Mouse (Mus musculus) testis, adult 2 months (tissue): Measurements from ENCODE around the gene Nlrc4. TPM values are rescaled to one million over a fixed set of nuclear protein-coding genes. Genes with fewer than 3 reads are reported as not detected.

Source experiments
- H3K27ac ChIP-seq: fragments of 200-500 bp; 2 replicates; pipeline ENCODE4 v1.5.1; 2012; ENCODE audit warnings: low read depth, low read length; ENCODE audit not compliant: control insufficient read depth, insufficient read depth
- H3K27me3 ChIP-seq: fragments of 200-500 bp; 2 replicates; pipeline ENCODE4 v1.6.1; 2012; ENCODE audit warnings: mild to moderate bottlenecking, low read length, moderate library complexity; ENCODE audit not compliant: control insufficient read depth, insufficient read depth
- H3K36me3 ChIP-seq: fragments of 200-500 bp; 2 replicates; pipeline ENCODE4 v1.6.1; 2012; ENCODE audit warnings: mild to moderate bottlenecking, low read length; ENCODE audit not compliant: control insufficient read depth, insufficient read depth
- H3K4me1 ChIP-seq: fragments of 200-500 bp; 2 replicates; pipeline ENCODE4 v1.6.1; 2012; ENCODE audit warnings: low read length; ENCODE audit not compliant: control insufficient read depth, insufficient read depth
- H3K4me3 ChIP-seq: fragments of 200-500 bp; 2 replicates; pipeline ENCODE4 v1.5.1; 2012; ENCODE audit warnings: low read depth, mild to moderate bottlenecking, low read length, moderate library complexity, mixed read lengths; ENCODE audit not compliant: control insufficient read depth
- CTCF ChIP-seq: fragments of 200-500 bp; IDR thresholded peaks from 2 replicates; pipeline ENCODE4 v1.5.1; 2012; ENCODE audit warnings: low read depth, mild to moderate bottlenecking, inconsistent platforms, low read length, moderate library complexity; ENCODE audit not compliant: control insufficient read depth, insufficient read depth, insufficient replicate concordance
- POLR2A ChIP-seq: fragments of 200-500 bp; IDR thresholded peaks from 2 replicates; pipeline ENCODE4 v1.6.1; 2012; ENCODE audit warnings: low read depth, mild to moderate bottlenecking, inconsistent platforms, low read length, moderate library complexity; ENCODE audit not compliant: control insufficient read depth
- polyA plus RNA-seq: library from polyadenylated mRNA; depleted of rRNA; stranded (reverse); fragments of >200 nt; gene quantifications from 2 replicates; pipeline ENCODE4 v1.2.3, GENCODE M21; 2012; rRNA removed

The Nlrc4 gene
- polyA plus RNA-seq, result 0.66 and 0.77 TPM in 2 replicates

GRCm38 (mm10) chr17:74458711-74459408, at the start of gene Nlrc4:
Nlrc4 (minus strand) TSS chr17:74459142.
- no peak for TF ChIP-seq CTCF
- TF ChIP-seq POLR2A, result no peak
- H3K27me3 ChIP-seq, result no peaks in the 10 kb centered on the region

GRCm38 (mm10) chr17:74508600-74508999, 49.7 kb upstream of the Nlrc4 start:
- Histone ChIP-seq H3K4me1 (no peaks in the 10 kb centered on the region), H3K36me3 (no peaks in the 10 kb centered on the region), H3K27me3 (no peaks in the 10 kb centered on the region), H3K4me3 (no peak overlapping the region), H3K27ac (no peak overlapping the region)
- no peak for TF ChIP-seq CTCF
- no peak for TF ChIP-seq POLR2A

More at GRCm38 (mm10) chr17:74458711-74459408, at the start of gene Nlrc4:
- H3K4me1 ChIP-seq, result no peaks in the 10 kb centered on the region; the same call in 1 of the 2 replicates
- H3K36me3 ChIP-seq, result no peaks in the 10 kb centered on the region
- no peak within 1 kb of the TSS for H3K27ac ChIP-seq
- no peak within 1 kb of the TSS for H3K4me3 ChIP-seq

GRCm38 (mm10) chr17:74507934-74508333, 49.0 kb upstream of the Nlrc4 start:
- Histone ChIP-seq H3K36me3 (no peaks in the 10 kb centered on the region), H3K4me3 (no peak overlapping the region)
- TF ChIP-seq POLR2A (no peak), CTCF (no peak)

GRCm38 (mm10) chr17:74501085-74501484, 42.1 kb upstream of the Nlrc4 start:
- no peaks in the 10 kb centered on the region for H3K27me3 ChIP-seq
- H3K36me3 ChIP-seq, result no peaks in the 10 kb centered on the region
- H3K4me1 ChIP-seq, result no peaks in the 10 kb centered on the region
- no peak overlapping the region for H3K4me3 ChIP-seq
- TF ChIP-seq POLR2A (no peak), CTCF (no peak)
- H3K27ac ChIP-seq, result no peak overlapping the region

More at GRCm38 (mm10) chr17:74507934-74508333, 49.0 kb upstream of the Nlrc4 start:
- Histone ChIP-seq H3K27ac (no peak overlapping the region), H3K27me3 (no peaks in the 10 kb centered on the region), H3K4me1 (no peaks in the 10 kb centered on the region)

GRCm38 (mm10) chr17:74500204-74500603, 41.3 kb upstream of the Nlrc4 start:
- H3K27me3 ChIP-seq, result no peaks in the 10 kb centered on the region
- TF ChIP-seq POLR2A, result no peak
- no peak for TF ChIP-seq CTCF
- H3K4me3 ChIP-seq, result no peak overlapping the region
- H3K36me3 ChIP-seq, result no peaks in the 10 kb centered on the region
- no peak overlapping the region for H3K27ac ChIP-seq
- H3K4me1 ChIP-seq, result no peaks in the 10 kb centered on the region

- Histone ChIP-seq H3K36me3 (no peaks in the 10 kb centered on the region), H3K4me3 (no peak overlapping the region), H3K4me1 (no peaks in the 10 kb centered on the region; the same call in 1 of the 2 replicates), H3K27me3 (no peaks in the 10 kb centered on the region), H3K27ac (no peak overlapping the region)
- TF ChIP-seq POLR2A (no peak), CTCF (no peak)
Observed at GRCm38 (mm10) chr17:74491565-74491964, 32.6 kb upstream of the Nlrc4 start.

GRCm38 (mm10) chr17:74489901-74490220, 30.9 kb upstream of the Nlrc4 start:
- Histone ChIP-seq H3K4me3 (peak overlapping the region; percentile 98), H3K27ac (peak overlapping the region; percentile 90), H3K36me3 (no peaks in the 10 kb centered on the region), H3K4me1 (no peaks in the 10 kb centered on the region; the same call in 1 of the 2 replicates), H3K27me3 (no peaks in the 10 kb centered on the region)
- TF ChIP-seq POLR2A (no peak), CTCF (no peak)
